Mouse (Mus musculus) heart, adult 2 months (tissue): ENCODE data around the gene Arrb1. TPM values are rescaled to one million over a fixed set of nuclear protein-coding genes. Genes with fewer than 3 reads are reported as not detected.
A peak's percentile ranks its signal among the peaks of the same experiment; 100 is the strongest.

Experiments used
- DNase-seq, 2 experiments: peaks; one replicate each; pipeline ENCODE4 v3.0.0; 2021
- H3K27ac ChIP-seq: fragments of 200-600 bp; 2 replicates; pipeline ENCODE4 v1.8.1; 2022
- H3K27me3 ChIP-seq: fragments of 200-500 bp; 2 replicates; pipeline ENCODE4 v1.6.1; 2012; ENCODE audit warnings: mild to moderate bottlenecking, low read length, inconsistent platforms, mixed read lengths; ENCODE audit not compliant: control insufficient read depth, insufficient read depth
- H3K36me3 ChIP-seq: fragments of 200-500 bp; 2 replicates; pipeline ENCODE4 v1.6.1; 2012; ENCODE audit warnings: low read length, inconsistent platforms; ENCODE audit not compliant: control insufficient read depth, insufficient read depth
- H3K4me1 ChIP-seq: fragments of 200-500 bp; 2 replicates; pipeline ENCODE4 v1.6.1; 2011; ENCODE audit warnings: low read length; ENCODE audit not compliant: control insufficient read depth, insufficient read depth
- H3K4me3 ChIP-seq: fragments of 200-600 bp; 2 replicates; pipeline ENCODE4 v1.8.1; 2022
- H3K79me2 ChIP-seq: fragments of 200-500 bp; replicated peaks from 2 replicates; pipeline ENCODE4 v1.6.1; 2012; ENCODE audit warnings: mild to moderate bottlenecking, inconsistent platforms, low read length, moderate library complexity, mixed read lengths; ENCODE audit not compliant: control insufficient read depth, insufficient read depth
- H3K9ac ChIP-seq: fragments of 200-500 bp; 2 replicates; pipeline ENCODE4 v1.6.1; 2012; ENCODE audit warnings: low read depth, mild to moderate bottlenecking, control low read depth, inconsistent platforms, low read length, mixed read lengths
- CTCF ChIP-seq: fragments of 200-600 bp; IDR thresholded peaks from 2 replicates; pipeline ENCODE4 v1.8.1; 2022; ENCODE audit warnings: antibody characterized with exemption, mild to moderate bottlenecking, moderate library complexity
- EP300 ChIP-seq: fragments of 200-500 bp; IDR thresholded peaks from 2 replicates; pipeline ENCODE4 v1.6.1; 2011; ENCODE audit warnings: low read depth, low read length, control low read depth; ENCODE audit not compliant: insufficient read depth
- POLR2A ChIP-seq: fragments of 200-500 bp; IDR thresholded peaks from 2 replicates; pipeline ENCODE4 v1.6.1; 2011; ENCODE audit warnings: mild to moderate bottlenecking, low read depth, low read length, control low read depth; ENCODE audit not compliant: insufficient read depth
- WGBS: fragments of 180-500 bp; shearing (Covaris S2); methylation state at CpG from one replicate; pipeline ENCODE4 v1.1.7; 2018; 5-methylcytosine and 5-hydroxymethylcytosine counted together
- intact Hi-C: fragments of 180-260 bp; cut with DNase I; formaldehyde crosslinking; loops from one replicate; pipeline ENCODE4 v1.15.1; 2025
- polyA plus RNA-seq: library from polyadenylated mRNA; depleted of rRNA; stranded (reverse); fragments of >200 nt; gene quantifications from 2 replicates; pipeline ENCODE4 v1.2.3, GENCODE M21; 2012
- total RNA-seq, 2 experiments: library from RNA; stranded (reverse); gene quantifications; 2 replicates each; pipeline ENCODE4 v1.2.3; 2021

Gene Arrb1
- total and polyA plus RNA-seq, 3 experiments: 15.6 to 22.4 (median 16.1) TPM

- H3K4me3 ChIP-seq: no peak overlapping the region
- peaks cover 12% of the 10 kb centered on the region for H3K4me1 ChIP-seq
- no peaks in the 10 kb centered on the region for H3K27me3 ChIP-seq
- DNase-seq: no peak
- H3K36me3 ChIP-seq: no peaks in the 10 kb centered on the region
- 63% methylated on average over 5 of the region's 5 CpGs for WGBS
- peak overlapping the region; percentile 91 for H3K27ac ChIP-seq
- intact Hi-C loops: no loop called here
- TF ChIP-seq CTCF (no peak), POLR2A (no peak), EP300 (no peak)
- no peak overlapping the region for H3K9ac ChIP-seq
- no peaks in the 10 kb centered on the region for H3K79me2 ChIP-seq
Observed at GRCm38 (mm10) chr7:99534501-99534900, 765 bp upstream of the Arrb1 start.

GRCm38 (mm10) chr7:99535741-99536501, 655 bp downstream of the Arrb1 start:
- H3K79me2 ChIP-seq: no peaks in the 10 kb centered on the region
- intact Hi-C loops: loop anchor here (5.0 kb wide), 1 partner anchor 34 kb away; no protein-coding TSS in a partner anchor
- DNase-seq: peak in 1 of 2 experiments; percentile 42
- WGBS: 7% methylated on average over 46 of the region's 46 CpGs
- peak overlapping the region; percentile 86 for H3K4me3 ChIP-seq
- peak overlapping the region; percentile 96 for H3K9ac ChIP-seq
- no peaks in the 10 kb centered on the region for H3K36me3 ChIP-seq
- H3K4me1 ChIP-seq: peaks cover 19% of the 10 kb centered on the region
- H3K27me3 ChIP-seq: no peaks in the 10 kb centered on the region
- peak overlapping the region; percentile 91 for H3K27ac ChIP-seq
- TF ChIP-seq POLR2A (no peak; the same call in 1 of the 2 replicates), CTCF (no peak), EP300 (no peak)

GRCm38 (mm10) chr7:99537183-99537756, 2.0 kb downstream of the Arrb1 start:
- WGBS: 71% methylated on average over 5 of the region's 5 CpGs
- TF ChIP-seq POLR2A (no peak), EP300 (no peak), CTCF (no peak)
- intact Hi-C loops: loop anchor here (5.0 kb wide), 1 partner anchor 35 kb away; no protein-coding TSS in a partner anchor
- no peak for DNase-seq
- H3K79me2 ChIP-seq: no peaks in the 10 kb centered on the region
- no peak overlapping the region for H3K9ac ChIP-seq
- peaks cover 20% of the 10 kb centered on the region for H3K4me1 ChIP-seq
- H3K36me3 ChIP-seq: no peaks in the 10 kb centered on the region
- no peak overlapping the region for H3K27ac ChIP-seq
- H3K4me3 ChIP-seq: peak overlapping the region; percentile 86; the same call in 1 of the 2 replicates
- no peaks in the 10 kb centered on the region for H3K27me3 ChIP-seq

- no peak overlapping the region; the same call in 1 of the 2 replicates for H3K27ac ChIP-seq
- TF ChIP-seq CTCF (no peak), POLR2A (no peak), EP300 (no peak)
- peaks cover 20% of the 10 kb centered on the region for H3K4me1 ChIP-seq
- intact Hi-C loops: loop anchor here (5.0 kb wide), 1 partner anchor 36 kb away; no protein-coding TSS in a partner anchor
- H3K9ac ChIP-seq: no peak overlapping the region
- WGBS: 82% methylated on average over 4 of the region's 4 CpGs
- no peaks in the 10 kb centered on the region for H3K27me3 ChIP-seq
- DNase-seq: peak in 1 of 2 experiments; percentile 4
- no peaks in the 10 kb centered on the region for H3K36me3 ChIP-seq
- H3K79me2 ChIP-seq: no peaks in the 10 kb centered on the region
- no peak overlapping the region for H3K4me3 ChIP-seq
Observed at GRCm38 (mm10) chr7:99538421-99538820, 3.2 kb downstream of the Arrb1 start.

GRCm38 (mm10) chr7:99539201-99539891, 4.1 kb downstream of the Arrb1 start:
- TF ChIP-seq EP300 (no peak), POLR2A (no peak), CTCF (no peak)
- intact Hi-C loops: loop anchor here (5.0 kb wide), 1 partner anchor 37 kb away; no protein-coding TSS in a partner anchor
- H3K4me1 ChIP-seq: peaks cover 20% of the 10 kb centered on the region

More at GRCm38 (mm10) chr7:99539201-99539891, 4.1 kb downstream of the Arrb1 start:
- WGBS: 28% methylated on average over 8 of the region's 8 CpGs
- Histone ChIP-seq H3K36me3 (no peaks in the 10 kb centered on the region), H3K27ac (peak overlapping the region; percentile 55), H3K27me3 (no peaks in the 10 kb centered on the region), H3K79me2 (no peaks in the 10 kb centered on the region), H3K9ac (peak overlapping the region; percentile 1; the same call in 1 of the 2 replicates), H3K4me3 (no peak overlapping the region)
- peak; percentile 75 to 85 for DNase-seq
